Mouse (Mus musculus): ENCODE data around the gene Pla2g10. TPM values are rescaled to one million over a fixed set of nuclear protein-coding genes. Genes with fewer than 3 reads are reported as not detected.
"Not testable (repeated sequence)": the region's sequence is repeated elsewhere in the genome, so short reads cannot be mapped to it uniquely, and the experiment has no call there.

The Pla2g10 gene
- polyA plus RNA-seq, 2 experiments from 2014 or later = not detected

GRCm38 (mm10) chr16:13727811-13728335 is 2.9 kb downstream of the Pla2g10 start:
- no peak for ATAC-seq

GRCm38 (mm10) chr16:13722937-13723336 is 7.8 kb downstream of the Pla2g10 start:
- ATAC-seq = no peak

- ATAC-seq = no peak
These were observed 13.8 kb downstream of the Pla2g10 start for GRCm38 (mm10) chr16:13716821-13717553.

GRCm38 (mm10) chr16:13714910-13715309 is 15.9 kb downstream of the Pla2g10 start:
- no peak for ATAC-seq

GRCm38 (mm10) chr16:13704676-13705075 is 26.1 kb downstream of the Pla2g10 start:
- no peak for ATAC-seq

- no peak for ATAC-seq
These were observed 28.6 kb downstream of the Pla2g10 start for GRCm38 (mm10) chr16:13702184-13702583.

- ATAC-seq = no peak
These were observed 31.8 kb downstream of the Pla2g10 start for GRCm38 (mm10) chr16:13698998-13699397.

GRCm38 (mm10) chr16:13678601-13679319 is 52.0 kb downstream of the Pla2g10 start:
- ATAC-seq = no peak

GRCm38 (mm10) chr16:13674511-13674910 is 56.3 kb downstream of the Pla2g10 start:
- no peak for ATAC-seq

GRCm38 (mm10) chr16:13673114-13673513 is 57.7 kb downstream of the Pla2g10 start:
- no peak for ATAC-seq

GRCm38 (mm10) chr16:13672386-13672898 is 58.3 kb downstream of the Pla2g10 start:
- peak; percentile 51 for ATAC-seq

GRCm38 (mm10) chr16:13671685-13672385 is 58.9 kb downstream of the Pla2g10 start, which contains the start of the genes Bfar and 3110001I22Rik:
Gene Bfar (plus strand): TSS chr16:13671858.
Gene 3110001I22Rik (plus strand): TSS chr16:13671929.
- ATAC-seq = peak; percentile 68

- ATAC-seq = not testable (repeated sequence)
These were observed 59.9 kb downstream of the Pla2g10 start for GRCm38 (mm10) chr16:13670896-13671295.

- ATAC-seq = no peak
These were observed 61.5 kb downstream of the Pla2g10 start for GRCm38 (mm10) chr16:13669282-13669681.

GRCm38 (mm10) chr16:13668402-13669108 is 62.2 kb downstream of the Pla2g10 start:
- no peak for ATAC-seq

- ATAC-seq = peak; percentile 84
These were observed 62.9 kb downstream of the Pla2g10 start, which contains the start of gene Parn for GRCm38 (mm10) chr16:13667878-13668343. Gene Parn (minus strand): TSS chr16:13668170.

Other genes with a start within 250 kb of the Pla2g10 start
- 10 to 100 TPM; 28.1 to 32.5 TPM for gene Parn, start 62.8 kb downstream of the Pla2g10 start, polyA plus RNA-seq (2017; shearing (Covaris generic))
- gene Bfar, start 59.1 kb downstream of the Pla2g10 start, polyA plus RNA-seq (2017; shearing (Covaris generic)) = 10 to 100 TPM; 45.0 to 56.9 TPM
- gene 3110001I22Rik, start 59.1 kb downstream of the Pla2g10 start, polyA plus RNA-seq (2017; shearing (Covaris generic)) = 1 to 10 TPM; 9.2 to 9.4 TPM
- 10 to 100 TPM; 44.8 to 49.4 TPM for gene Rrn3, start 49.7 kb upstream of the Pla2g10 start, polyA plus RNA-seq (2017; shearing (Covaris generic))
- gene Ntan1, start 87.9 kb upstream of the Pla2g10 start, polyA plus RNA-seq (2017; shearing (Covaris generic)) = 100 to 1,000 TPM; 156 to 160 TPM
- gene Pdxdc1, start 172.1 kb upstream of the Pla2g10 start, polyA plus RNA-seq (2017; shearing (Covaris generic)) = 10 to 100 TPM; 18.9 to 20.4 TPM
- gene Mpv17l, start 172.2 kb upstream of the Pla2g10 start, polyA plus RNA-seq (2017; shearing (Covaris generic)) = 1 to 10 TPM in 1 of 2 experiments, under 1 TPM in 1; 0.24 to 1.4 TPM

Measured in activated CD4-positive, CD25-positive, alpha-beta regulatory T cell, adult 4 months (primary cell).